Mouse (Mus musculus) liver, adult 2 months (tissue): Measurements from ENCODE around the gene Hs3st3a1. TPM values are rescaled to one million over a fixed set of nuclear protein-coding genes. Genes with fewer than 3 reads are reported as not detected.
A peak's percentile ranks its signal among the peaks of the same experiment; 100 is the strongest.

Experiments used
- DNase-seq: peaks from one replicate; pipeline ENCODE4 v3.0.0-alpha.2; 2011; ENCODE audit warnings: low read depth, low spot score; ENCODE audit errors: extremely low read depth
- H3K27ac ChIP-seq: fragments of 200-500 bp; replicated peaks from 2 replicates; pipeline ENCODE4 v1.5.1; 2012; ENCODE audit warnings: low read depth, mild to moderate bottlenecking, control low read depth, inconsistent platforms, low read length; ENCODE audit not compliant: insufficient read depth
- H3K27me3 ChIP-seq: fragments of 200-500 bp; 2 replicates; pipeline ENCODE4 v1.6.1; 2012; ENCODE audit warnings: mild to moderate bottlenecking, moderate library complexity, low read length, inconsistent platforms; ENCODE audit not compliant: control insufficient read depth, insufficient read depth
- H3K36me3 ChIP-seq: fragments of 200-500 bp; 2 replicates; pipeline ENCODE4 v1.6.1; 2012; ENCODE audit warnings: low read length, inconsistent platforms; ENCODE audit not compliant: control insufficient read depth, insufficient read depth
- H3K4me1 ChIP-seq: fragments of 200-500 bp; 2 replicates; pipeline ENCODE4 v1.6.1; 2011; ENCODE audit warnings: low read length; ENCODE audit not compliant: control insufficient read depth, insufficient read depth
- H3K4me3 ChIP-seq: fragments of 200-500 bp; 2 replicates; pipeline ENCODE4 v1.5.1; 2011; ENCODE audit warnings: low read depth, mild to moderate bottlenecking, control low read depth, low read length, moderate library complexity; ENCODE audit not compliant: insufficient read depth
- H3K79me2 ChIP-seq: fragments of 200-500 bp; 2 replicates; pipeline ENCODE4 v1.6.1; 2012; ENCODE audit warnings: inconsistent platforms, mild to moderate bottlenecking, low read length, moderate library complexity; ENCODE audit not compliant: control insufficient read depth, insufficient read depth
- H3K9ac ChIP-seq: fragments of 200-500 bp; 2 replicates; pipeline ENCODE4 v1.6.1; 2012; ENCODE audit warnings: low read depth, mild to moderate bottlenecking, control low read depth, inconsistent platforms, low read length
- CTCF ChIP-seq: fragments of 200-500 bp; IDR thresholded peaks from 2 replicates; pipeline ENCODE4 v1.5.1; 2011; ENCODE audit warnings: low read depth, low read length, control low read depth
- POLR2A ChIP-seq: fragments of 200-500 bp; IDR thresholded peaks from 2 replicates; pipeline ENCODE4 v1.6.1; 2011; ENCODE audit warnings: low read length, control low read depth; ENCODE audit not compliant: insufficient read depth; ENCODE audit errors: extremely low read depth
- WGBS: fragments of 180-500 bp; shearing (Covaris S2); methylation state at CpG from one replicate; pipeline ENCODE4 v1.1.7; 2018; 5-methylcytosine and 5-hydroxymethylcytosine counted together
- polyA plus RNA-seq: library from polyadenylated mRNA; depleted of rRNA; stranded (reverse); fragments of >200 nt; gene quantifications from 2 replicates; pipeline ENCODE4 v1.2.3, GENCODE M21; 2012
- total RNA-seq: library from RNA; depleted of rRNA; stranded (reverse); fragments of >200 nt; gene quantifications from 2 replicates; pipeline ENCODE4 v1.2.3, GENCODE M21; 2014

Gene Hs3st3a1
- total and polyA plus RNA-seq, 2 experiments = 0.57 to 0.65 TPM

GRCm38 (mm10) chr11:64509106-64509505 lies 74.0 kb downstream of the Hs3st3a1 start:
- no peaks in the 10 kb centered on the region for H3K4me1 ChIP-seq
- DNase-seq = no peak
- H3K79me2 ChIP-seq = no peaks in the 10 kb centered on the region
- no peaks in the 10 kb centered on the region for H3K27me3 ChIP-seq
- 93% methylated on average over 2 of the region's 2 CpGs for WGBS
- TF ChIP-seq POLR2A (no peak), CTCF (no peak)
- no peaks in the 10 kb centered on the region for H3K36me3 ChIP-seq
- H3K27ac ChIP-seq = no peak overlapping the region
- no peak overlapping the region for H3K4me3 ChIP-seq
- no peak overlapping the region for H3K9ac ChIP-seq

GRCm38 (mm10) chr11:64512301-64512700 lies 77.2 kb downstream of the Hs3st3a1 start:
- no peak for TF ChIP-seq CTCF
- no peaks in the 10 kb centered on the region for H3K79me2 ChIP-seq
- no peak overlapping the region for H3K4me3 ChIP-seq
- H3K27ac ChIP-seq = no peak overlapping the region
- H3K4me1 ChIP-seq = no peaks in the 10 kb centered on the region; the same call in 1 of the 2 replicates
- no peaks in the 10 kb centered on the region for H3K27me3 ChIP-seq
- H3K9ac ChIP-seq = no peak overlapping the region
- H3K36me3 ChIP-seq = no peaks in the 10 kb centered on the region
- WGBS = 78% methylated on average over 4 of the region's 4 CpGs
- no peak for DNase-seq

GRCm38 (mm10) chr11:64513419-64513818 lies 78.3 kb downstream of the Hs3st3a1 start:
- Histone ChIP-seq H3K4me3 (no peak overlapping the region), H3K27me3 (no peaks in the 10 kb centered on the region), H3K27ac (no peak overlapping the region), H3K36me3 (no peaks in the 10 kb centered on the region), H3K4me1 (peaks cover 2% of the 10 kb centered on the region; the same call in 1 of the 2 replicates), H3K79me2 (no peaks in the 10 kb centered on the region), H3K9ac (no peak overlapping the region)
- DNase-seq = no peak
- WGBS = 79% methylated on average over 5 of the region's 5 CpGs
- no peak for TF ChIP-seq POLR2A
- TF ChIP-seq CTCF = no peak

GRCm38 (mm10) chr11:64516712-64517589 lies 81.8 kb downstream of the Hs3st3a1 start:
- no peak overlapping the region for H3K9ac ChIP-seq
- no peaks in the 10 kb centered on the region for H3K79me2 ChIP-seq
- DNase-seq = peak; percentile 12
- H3K4me1 ChIP-seq = peaks cover 2% of the 10 kb centered on the region; the same call in 1 of the 2 replicates
- H3K36me3 ChIP-seq = no peaks in the 10 kb centered on the region
- H3K27ac ChIP-seq = no peak overlapping the region
- no peaks in the 10 kb centered on the region for H3K27me3 ChIP-seq
- TF ChIP-seq CTCF (no peak), POLR2A (no peak)
- 68% methylated on average over 9 of the region's 9 CpGs for WGBS
- no peak overlapping the region for H3K4me3 ChIP-seq

GRCm38 (mm10) chr11:64518146-64518841 lies 83.2 kb downstream of the Hs3st3a1 start:
- WGBS = 90% methylated on average over 6 of the region's 6 CpGs
- Histone ChIP-seq H3K9ac (no peak overlapping the region), H3K4me1 (peaks cover 2% of the 10 kb centered on the region; the same call in 1 of the 2 replicates), H3K27me3 (no peaks in the 10 kb centered on the region), H3K27ac (no peak overlapping the region), H3K4me3 (no peak overlapping the region), H3K79me2 (no peaks in the 10 kb centered on the region), H3K36me3 (no peaks in the 10 kb centered on the region)
- no peak for DNase-seq
- TF ChIP-seq POLR2A (no peak), CTCF (no peak)
